Mouse (Mus musculus) G1E (cell line): ENCODE results near the gene Prpf3. TPM values are rescaled to one million over a fixed set of nuclear protein-coding genes. Genes with fewer than 3 reads are reported as not detected.
"Not testable (repeated sequence)": the region's sequence is repeated elsewhere in the genome, so short reads cannot be mapped to it uniquely, and the experiment has no call there.

Experiments used
- ATAC-seq: 2 replicates; pipeline ENCODE4 v1.8.0; 2016; ENCODE audit warnings: mild to moderate bottlenecking; ENCODE audit not compliant: insufficient number of reproducible peaks, poor library complexity, low FRiP score, severe bottlenecking; ENCODE audit errors: extremely low read depth
- DNase-seq: peaks from one replicate; pipeline ENCODE4 v3.0.0; 2012; ENCODE audit warnings: low spot score
- H3K27me3 ChIP-seq: 2 replicates; pipeline ENCODE4 v1.6.1; 2012; ENCODE audit warnings: mild to moderate bottlenecking, low read length, inconsistent platforms; ENCODE audit not compliant: insufficient read depth
- H3K36me3 ChIP-seq: replicated peaks from 2 replicates; pipeline ENCODE3; 2012; ENCODE audit warnings: mild to moderate bottlenecking, inconsistent platforms
- H3K4me1 ChIP-seq: 2 replicates; pipeline ENCODE4 v1.6.1; 2012; ENCODE audit warnings: low read depth, low read length, inconsistent platforms, mixed read lengths; ENCODE audit not compliant: insufficient read depth
- H3K4me3 ChIP-seq: 2 replicates; pipeline ENCODE4 v1.5.1; 2012; ENCODE audit warnings: low read depth, mild to moderate bottlenecking, inconsistent platforms, low read length, moderate library complexity, mixed read lengths
- H3K9me3 ChIP-seq: replicated peaks from 2 replicates; pipeline ENCODE4 v1.6.1; 2012; ENCODE audit warnings: inconsistent platforms
- CTCF ChIP-seq: IDR thresholded peaks from 2 replicates; pipeline ENCODE4 v1.5.1; 2012; ENCODE audit warnings: low read depth, low read length, inconsistent platforms, mixed read lengths
- GATA1 ChIP-seq: IDR thresholded peaks from 2 replicates; pipeline ENCODE4 v1.6.1; 2012; ENCODE audit warnings: borderline replicate concordance, low read length, inconsistent platforms, mixed read lengths
- GATA2 ChIP-seq: IDR thresholded peaks from 2 replicates; pipeline ENCODE4 v1.6.1; 2012; ENCODE audit warnings: low read depth, low read length, inconsistent platforms, borderline replicate concordance
- POLR2AphosphoS5 ChIP-seq: IDR thresholded peaks from 2 replicates; pipeline ENCODE4 v1.6.1; 2012; ENCODE audit warnings: low read depth, low read length, inconsistent platforms; ENCODE audit not compliant: insufficient replicate concordance
- TAL1 ChIP-seq: conservative IDR thresholded peaks from 2 replicates; pipeline ENCODE4 v1.6.1; 2012; ENCODE audit warnings: low read depth, low read length, inconsistent platforms, mixed read lengths
- polyA plus RNA-seq: library from polyadenylated mRNA; stranded (reverse); fragments of >175 nt; gene quantifications from 2 replicates; pipeline ENCODE4 v1.2.3, GENCODE M21; 2012
- total RNA-seq, 2 experiments: library from RNA; stranded (forward) in 1 of 2; stranded (reverse) in 1 of 2; fragments of 200-1000 nt in 1 of 2; fragments of >200 nt in 1 of 2; fragmentation: Nextera tagmentation in 1 of 2; gene quantifications; 2 replicates each; pipeline ENCODE4 v1.2.3; 2014 to 2017

Gene Prpf3
- total and polyA plus RNA-seq, 3 experiments: 17.5 to 77.2 (median 68.3) TPM

DNA sequence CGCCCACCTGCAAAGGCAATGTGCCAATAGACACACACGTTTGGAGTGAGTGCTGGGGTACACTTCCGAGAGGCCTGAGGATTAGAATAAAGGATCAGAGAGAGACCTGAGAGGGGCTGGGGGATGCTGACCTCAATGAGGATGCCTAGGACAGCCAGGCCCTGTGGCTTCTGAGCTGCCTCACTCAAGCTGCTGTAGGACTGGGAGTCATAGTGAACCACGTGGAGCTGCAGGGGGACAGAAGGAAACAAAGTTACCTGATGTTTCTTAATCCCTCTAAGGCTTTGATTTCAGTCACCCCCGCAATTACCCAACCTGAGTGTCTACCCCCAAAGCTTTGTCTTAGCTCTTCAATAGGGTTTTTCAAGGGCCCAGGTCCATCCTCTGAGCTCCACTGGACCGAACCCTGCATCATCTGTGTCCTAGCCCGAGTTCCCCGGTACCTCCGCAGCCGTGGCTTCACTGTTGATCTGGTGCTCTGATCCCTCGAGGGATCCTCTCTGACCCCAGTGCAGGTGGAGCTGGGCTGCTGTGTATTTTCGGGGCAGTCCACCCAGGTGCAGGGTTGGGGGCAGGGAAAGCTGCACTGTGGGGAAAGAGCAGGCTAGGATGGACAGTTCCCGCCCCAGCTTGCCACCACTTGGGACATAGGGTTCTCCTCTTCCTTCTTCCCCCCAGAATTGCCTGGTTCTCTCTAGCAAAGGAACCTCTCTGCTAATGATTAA is 44.3 kb upstream of the Prpf3 start:
- no peak for TF ChIP-seq CTCF
- TF ChIP-seq GATA2: no peak
- TF ChIP-seq TAL1: no peak
- TF ChIP-seq POLR2AphosphoS5: no peak
- no peak for TF ChIP-seq GATA1
- H3K36me3 ChIP-seq: peaks cover 31% of the 10 kb centered on the region
- H3K27me3 ChIP-seq: peaks cover 46% of the 10 kb centered on the region
- H3K4me1 ChIP-seq: peaks cover 26% of the 10 kb centered on the region
- DNase-seq (no peak), ATAC-seq (no peak)
- no peak overlapping the region for H3K4me3 ChIP-seq
- no peaks in the 10 kb centered on the region for H3K9me3 ChIP-seq

DNA sequence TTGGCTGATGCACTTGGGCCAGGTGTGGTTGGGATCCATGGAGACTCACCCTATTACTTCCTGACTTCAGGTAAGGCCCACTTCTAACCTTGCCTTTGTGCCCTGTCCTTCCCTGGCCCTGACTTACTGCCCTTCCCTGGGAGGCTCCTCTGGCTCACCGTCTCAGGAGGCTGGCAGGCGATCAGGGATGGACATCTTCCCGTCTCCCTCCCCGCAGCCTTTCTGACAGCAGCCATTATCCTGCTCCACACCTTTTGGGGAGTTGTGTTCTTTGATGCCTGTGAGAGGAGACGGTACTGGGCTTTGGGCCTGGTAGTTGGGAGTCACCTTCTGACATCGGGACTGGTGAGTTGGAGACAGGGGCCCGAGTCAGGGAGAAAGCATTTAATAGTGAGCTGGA is 39.8 kb upstream of the Prpf3 start:
- not testable (repeated sequence) for DNase-seq, ATAC-seq, H3K9me3 ChIP-seq, H3K27me3 ChIP-seq
- Histone ChIP-seq H3K4me3 (peak overlapping the region; percentile 41; the same call in 1 of the 2 replicates), H3K4me1 (peaks cover 41% of the 10 kb centered on the region), H3K36me3 (peaks cover 32% of the 10 kb centered on the region)

DNA sequence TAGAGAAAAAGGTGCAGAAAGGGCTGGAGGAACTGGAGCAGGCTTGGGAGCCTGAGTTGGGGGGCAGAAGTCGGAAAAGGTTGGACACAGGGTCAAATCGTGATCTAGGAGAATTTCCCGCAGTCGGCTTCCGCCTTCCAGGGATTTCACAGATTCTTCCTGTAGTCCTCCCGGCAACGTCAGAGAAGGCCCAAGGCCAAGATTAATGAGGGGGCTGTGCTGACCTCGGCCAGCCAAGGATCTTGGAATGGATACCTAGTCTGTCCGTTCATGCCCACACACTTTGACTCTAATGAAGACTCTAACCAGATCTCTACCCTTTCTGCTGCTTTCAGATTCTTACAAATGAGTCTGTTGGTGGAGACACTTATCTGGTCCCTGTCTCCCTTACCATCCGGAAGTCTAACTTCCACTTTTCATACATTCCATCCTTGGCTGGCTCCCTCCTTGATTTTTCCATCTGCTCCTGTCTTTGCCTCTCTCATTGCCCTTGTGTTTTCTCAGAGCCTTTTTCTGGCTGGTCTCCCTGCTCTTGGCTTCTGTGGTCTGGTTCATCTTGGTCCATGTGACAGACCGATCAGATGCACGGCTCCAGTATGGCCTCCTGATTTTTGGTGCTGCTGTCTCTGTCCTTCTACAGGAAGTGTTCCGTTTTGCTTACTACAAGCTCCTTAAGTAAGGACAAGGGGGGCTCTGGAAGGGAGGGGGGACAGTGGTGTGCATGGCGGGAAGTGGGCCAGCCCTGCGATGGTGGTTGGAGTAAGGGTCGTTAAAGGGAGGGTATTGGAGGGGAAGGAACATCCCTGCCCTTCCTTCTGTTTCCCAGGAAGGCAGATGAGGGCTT is 38.9 kb upstream of the Prpf3 start:
- H3K4me1 ChIP-seq: peaks cover 41% of the 10 kb centered on the region
- H3K4me3 ChIP-seq: peak overlapping the region; percentile 77
- H3K36me3 ChIP-seq: peaks cover 35% of the 10 kb centered on the region
- H3K9me3 ChIP-seq: no peaks in the 10 kb centered on the region
- DNase-seq: no peak
- ATAC-seq: no peak
- H3K27me3 ChIP-seq: no peaks in the 10 kb centered on the region
- TF ChIP-seq CTCF (no peak), GATA2 (no peak), POLR2AphosphoS5 (no peak), TAL1 (no peak), GATA1 (no peak)

DNA sequence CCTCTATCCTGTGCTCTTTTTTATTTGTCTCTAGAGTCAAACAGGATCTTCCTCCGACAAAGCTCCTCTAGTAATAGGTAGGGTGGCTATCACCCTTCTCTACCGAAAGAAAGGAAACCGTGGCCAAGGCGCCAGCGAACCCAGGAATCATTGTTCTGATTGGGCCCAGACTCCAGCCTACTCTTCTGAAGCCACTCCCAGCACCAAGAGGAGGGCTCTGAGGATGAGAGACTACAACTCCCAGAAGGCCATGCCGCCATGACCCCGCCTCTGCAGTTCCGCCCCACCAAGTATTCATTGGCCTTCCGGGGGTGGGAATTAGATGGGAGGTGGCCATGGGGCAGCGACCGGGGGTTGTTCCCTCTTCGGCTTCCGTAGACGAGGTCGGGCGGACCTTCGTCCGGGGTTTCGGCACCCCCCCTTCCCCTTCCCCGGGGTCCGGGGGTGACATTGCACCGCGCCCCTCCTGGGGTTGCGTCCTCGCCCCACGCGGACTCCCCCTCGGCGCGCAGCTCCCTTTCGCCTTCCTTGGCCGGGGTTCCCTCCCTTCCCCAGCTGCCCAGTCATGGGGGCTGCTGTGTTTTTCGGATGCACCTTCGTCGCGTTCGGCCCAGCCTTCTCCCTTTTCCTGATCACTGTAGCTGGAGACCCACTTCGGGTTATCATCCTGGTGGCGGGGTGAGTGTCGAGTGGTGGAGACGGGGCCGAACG is 38.1 kb upstream of the Prpf3 start, which contains the start of gene Aph1a:
Gene Aph1a (plus strand): TSS at position 364 of the 711 bp plus-strand sequence.
- DNase-seq: peak; percentile 99

DNA sequence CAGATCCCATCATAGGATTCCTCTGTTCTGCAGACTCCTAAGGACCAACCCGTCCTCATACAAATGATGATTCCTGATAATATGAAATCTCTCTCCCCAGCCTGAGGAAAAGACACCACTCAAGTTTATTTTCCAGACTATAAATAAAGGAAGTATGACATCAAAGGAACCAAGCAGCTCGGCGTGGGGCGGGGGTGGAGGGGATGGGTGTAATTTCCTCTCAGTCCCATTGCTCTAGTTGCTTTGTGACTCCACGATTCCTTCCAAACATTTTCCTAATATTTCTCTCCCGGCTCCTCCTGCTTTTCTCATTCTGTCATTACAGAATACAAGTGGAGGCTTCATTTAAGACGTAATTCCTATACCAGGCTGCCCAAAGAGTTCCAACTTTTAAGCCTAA is 37.4 kb upstream of the Prpf3 start:
- ATAC-seq: no peak
- Histone ChIP-seq H3K4me3 (peak overlapping the region; percentile 70; the same call in 1 of the 2 replicates), H3K27me3 (no peaks in the 10 kb centered on the region), H3K9me3 (no peaks in the 10 kb centered on the region), H3K4me1 (peaks cover 40% of the 10 kb centered on the region), H3K36me3 (peaks cover 29% of the 10 kb centered on the region)
- TF ChIP-seq GATA2: no peak
- no peak for TF ChIP-seq CTCF
- TF ChIP-seq GATA1: no peak
- no peak for TF ChIP-seq POLR2AphosphoS5
- no peak for TF ChIP-seq TAL1
- DNase-seq: no peak

More for the DNA sequence above, 38.1 kb upstream of the Prpf3 start, which contains the start of gene Aph1a:
- Histone ChIP-seq H3K4me3 (peak within 1 kb of the TSS; percentile 77), H3K4me1 (peaks cover 40% of the 10 kb centered on the region), H3K36me3 (peaks cover 30% of the 10 kb centered on the region)
- not testable (repeated sequence) for H3K27me3 ChIP-seq, H3K9me3 ChIP-seq
- ATAC-seq: peak; percentile 99

DNA sequence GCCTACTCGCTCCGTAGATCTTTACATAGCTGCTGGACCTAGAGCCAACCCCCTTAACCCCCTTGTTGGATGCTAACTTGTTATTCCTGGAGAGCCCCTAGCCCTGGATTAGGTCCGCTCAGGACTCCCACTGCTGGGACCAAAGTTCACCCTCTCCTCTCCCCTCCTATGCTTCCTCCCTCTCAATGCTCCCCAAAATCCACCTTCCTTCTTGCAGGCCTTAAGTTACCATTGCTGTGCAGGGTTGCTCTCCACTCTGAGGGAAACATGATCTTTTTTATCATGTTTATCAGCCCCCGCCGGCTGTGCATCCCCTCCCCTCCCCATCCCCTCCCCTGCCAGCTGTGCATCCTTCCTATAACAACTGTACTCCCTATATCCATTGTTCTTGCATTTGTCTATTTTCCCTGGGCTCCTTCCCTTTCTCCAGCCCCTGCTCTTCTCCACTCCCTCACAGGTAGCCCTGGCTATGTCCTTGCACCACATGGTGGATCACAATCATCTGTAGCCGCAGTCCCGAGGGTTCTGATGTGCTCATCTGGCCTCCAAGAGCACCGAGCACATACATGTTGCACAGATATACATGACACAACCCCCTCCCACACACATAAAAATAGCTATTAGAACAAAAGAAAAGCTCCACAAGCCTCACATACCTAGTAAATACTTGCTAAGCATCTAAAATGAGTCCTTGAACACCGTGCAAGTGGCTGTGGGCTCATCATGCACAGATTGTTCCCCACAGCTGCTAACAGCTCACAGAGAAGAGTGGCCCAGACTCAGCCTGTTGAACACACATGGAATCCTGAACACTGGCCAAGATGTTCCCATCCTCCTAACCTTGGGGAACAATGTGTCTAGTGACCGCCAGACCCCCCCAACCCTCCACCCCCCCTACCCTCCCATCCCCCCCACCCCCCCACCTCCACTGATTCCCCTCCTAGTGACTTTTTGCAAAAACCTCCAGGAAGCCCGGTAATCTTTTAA is 36.7 kb upstream of the Prpf3 start:
- no peak for DNase-seq
- H3K4me3 ChIP-seq: peak overlapping the region; percentile 11; the same call in 1 of the 2 replicates

More for the DNA sequence above, 36.7 kb upstream of the Prpf3 start:
- ATAC-seq: no peak
- H3K9me3 ChIP-seq: no peaks in the 10 kb centered on the region
- H3K27me3 ChIP-seq: no peaks in the 10 kb centered on the region
- H3K4me1 ChIP-seq: peaks cover 37% of the 10 kb centered on the region
- TF ChIP-seq POLR2AphosphoS5 (no peak), GATA1 (no peak), TAL1 (no peak), CTCF (no peak), GATA2 (no peak)
- H3K36me3 ChIP-seq: peaks cover 29% of the 10 kb centered on the region
